Mouse (Mus musculus): ENCODE data around the gene Olfr1382. TPM values are rescaled to one million over a fixed set of nuclear protein-coding genes. Genes with fewer than 3 reads are reported as not detected.
"Not testable (repeated sequence)": the region's sequence is repeated elsewhere in the genome, so short reads cannot be mapped to it uniquely, and the experiment has no call there.

Olfr1382 gene
- total RNA-seq (2015) (not detected in 2 replicates), total RNA-seq (2017) (not detected in 2 replicates)

- ATAC-seq (ENCODE audit: poor library complexity, severe bottlenecking), result no peak
These were observed at the start of gene Olfr1382 for GRCm38 (mm10) chr11:49527947-49528346. Gene Olfr1382 (plus strand): TSS chr11:49528247.

DNA sequence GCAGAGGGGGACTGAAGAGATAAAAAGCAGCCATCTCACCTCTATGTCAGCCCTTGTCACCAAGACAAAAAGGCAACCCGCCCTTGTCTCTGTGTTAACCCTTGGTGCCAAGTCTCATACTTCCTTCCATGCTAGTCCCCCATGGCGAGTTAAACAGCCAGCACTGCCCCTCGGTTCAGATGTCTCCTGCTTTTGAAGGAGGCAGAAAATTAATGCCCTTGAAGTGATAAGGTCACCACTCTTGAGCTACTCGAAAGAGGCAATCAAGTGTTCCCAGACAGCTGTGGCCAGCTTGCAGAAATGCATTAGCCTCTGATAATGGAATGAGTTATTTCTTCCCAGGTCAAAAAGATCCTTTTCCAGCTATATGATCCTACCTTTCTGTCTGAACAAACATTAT is 42.1 kb upstream of the Olfr1382 start:
- ATAC-seq (ENCODE audit: poor library complexity, severe bottlenecking), result no peak

DNA sequence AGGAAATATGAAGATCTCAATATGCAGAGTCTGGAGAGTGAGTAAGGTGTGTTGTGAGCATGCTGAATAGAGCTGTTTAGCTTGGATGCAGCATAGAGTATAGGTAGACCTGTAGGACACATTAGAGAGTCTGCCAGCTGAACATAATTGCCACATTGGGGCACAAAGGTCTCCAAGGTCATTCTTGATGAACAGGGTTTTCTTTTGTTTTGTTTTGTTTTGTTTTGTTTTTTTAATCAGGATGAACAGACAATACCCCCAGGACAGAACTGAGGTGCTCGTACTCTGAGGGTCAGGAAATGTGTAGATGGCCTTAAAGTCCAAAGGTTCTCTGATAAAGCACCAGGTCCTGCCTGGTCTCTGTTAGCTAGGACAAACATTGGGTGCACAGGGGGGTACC is 39.3 kb upstream of the Olfr1382 start, which contains the start of gene Olfr1385:
Gene Olfr1385, plus strand, starts transcription at position 301 of the 400 bp plus-strand sequence.
- ATAC-seq (ENCODE audit: poor library complexity, severe bottlenecking), result not testable (repeated sequence)

- no peak for ATAC-seq (ENCODE audit: poor library complexity, severe bottlenecking)
These were observed 10.0 kb upstream of the Olfr1382 start for GRCm38 (mm10) chr11:49518086-49518485.

- ATAC-seq (ENCODE audit: poor library complexity, severe bottlenecking), result no peak
These were observed 8.7 kb upstream of the Olfr1382 start, which contains the start of gene Olfr1383 for GRCm38 (mm10) chr11:49519348-49519747. Gene Olfr1383 (plus strand): TSS chr11:49519648.

- ATAC-seq (ENCODE audit: poor library complexity, severe bottlenecking), result no peak
These were observed 4.7 kb downstream of the Olfr1382 start for GRCm38 (mm10) chr11:49532761-49533160.

GRCm38 (mm10) chr11:49536631-49537030 is 8.6 kb downstream of the Olfr1382 start:
- ATAC-seq (ENCODE audit: poor library complexity, severe bottlenecking), result not testable (repeated sequence)

- ATAC-seq (ENCODE audit: poor library complexity, severe bottlenecking), result not testable (repeated sequence)
These were observed 15.1 kb downstream of the Olfr1382 start, which contains the start of gene Olfr1381 for GRCm38 (mm10) chr11:49543149-49543548. Gene Olfr1381 (plus strand): TSS chr11:49543449.

DNA sequence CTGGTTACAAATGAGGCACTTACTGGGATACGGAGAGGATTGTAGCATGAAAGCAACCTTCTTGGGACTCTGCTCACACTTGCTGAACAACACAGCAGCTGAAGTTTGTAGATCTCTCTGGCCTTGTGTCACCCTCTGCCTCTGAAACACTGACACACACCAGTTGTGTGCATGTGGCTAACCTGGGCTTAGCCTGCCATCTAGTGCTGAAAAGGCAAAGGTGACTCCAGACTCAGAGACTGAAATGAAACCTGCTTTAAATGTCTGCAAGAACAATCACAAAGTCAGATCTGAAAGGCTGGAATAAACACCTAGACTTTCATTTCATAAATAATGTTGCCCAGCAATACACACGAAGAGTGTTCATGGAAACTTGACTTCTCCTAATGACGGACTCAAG is 26.0 kb downstream of the Olfr1382 start:
- ATAC-seq (ENCODE audit: poor library complexity, severe bottlenecking), result not testable (repeated sequence)

GRCm38 (mm10) chr11:49556578-49556977 is 28.5 kb downstream of the Olfr1382 start, which contains the start of gene Olfr1380:
Gene Olfr1380 (plus strand): TSS chr11:49556878.
- ATAC-seq (ENCODE audit: poor library complexity, severe bottlenecking), result not testable (repeated sequence)

GRCm38 (mm10) chr11:49575054-49575453 is 47.0 kb downstream of the Olfr1382 start:
- not testable (repeated sequence) for ATAC-seq (ENCODE audit: poor library complexity, severe bottlenecking)

GRCm38 (mm10) chr11:49580452-49580851 is 52.4 kb downstream of the Olfr1382 start:
- not testable (repeated sequence) for ATAC-seq (ENCODE audit: poor library complexity, severe bottlenecking)

Other genes with a start within 250 kb of the Olfr1382 start
- not detected in 2 replicates for gene Olfr1393, start 249.9 kb upstream of the Olfr1382 start, total RNA-seq (2015)
- not detected in 2 replicates for gene Olfr1393, start 249.9 kb upstream of the Olfr1382 start, total RNA-seq (2017)
- 0.84 TPM in 1 of 2 replicates, not detected in the other for gene Olfr1392, start 243.0 kb upstream of the Olfr1382 start, total RNA-seq (2015)
- not detected in 2 replicates for gene Olfr1392, start 243.0 kb upstream of the Olfr1382 start, total RNA-seq (2017)
- gene Olfr10, start 223.5 kb upstream of the Olfr1382 start, total RNA-seq (2015), result not detected in 2 replicates
- gene Olfr10, start 223.5 kb upstream of the Olfr1382 start, total RNA-seq (2017), result not detected in 2 replicates
- gene Olfr1391, start 205.5 kb upstream of the Olfr1382 start, total RNA-seq (2015), result not detected in 2 replicates
- not detected in 2 replicates for gene Olfr1391, start 205.5 kb upstream of the Olfr1382 start, total RNA-seq (2017)
- not detected in 2 replicates for gene Olfr1390, start 193.1 kb upstream of the Olfr1382 start, total RNA-seq (2015)
- gene Olfr1390, start 193.1 kb upstream of the Olfr1382 start, total RNA-seq (2017), result not detected in 2 replicates
- gene Olfr1389, start 105.2 kb upstream of the Olfr1382 start, total RNA-seq (2015), result not detected in 2 replicates
- gene Olfr1389, start 105.2 kb upstream of the Olfr1382 start, total RNA-seq (2017), result not detected in 2 replicates
- gene Olfr1388, start 91.6 kb upstream of the Olfr1382 start, total RNA-seq (2015), result 0.13 TPM in 1 of 2 replicates, not detected in the other
- gene Olfr1388, start 91.6 kb upstream of the Olfr1382 start, total RNA-seq (2017), result 0.29 and 0.65 TPM in 2 replicates
- gene Olfr1387, start 72.9 kb upstream of the Olfr1382 start, total RNA-seq (2015), result not detected in 2 replicates
- not detected in 2 replicates for gene Olfr1387, start 72.9 kb upstream of the Olfr1382 start, total RNA-seq (2017)
- gene Olfr1386, start 63.2 kb upstream of the Olfr1382 start, total RNA-seq (2015), result not detected in 2 replicates
- not detected in 2 replicates for gene Olfr1386, start 63.2 kb upstream of the Olfr1382 start, total RNA-seq (2017)
- not detected in 2 replicates for gene Olfr1385, start 39.2 kb upstream of the Olfr1382 start, total RNA-seq (2015)
- gene Olfr1385, start 39.2 kb upstream of the Olfr1382 start, total RNA-seq (2017), result not detected in 2 replicates
- gene Olfr1384, start 21.5 kb upstream of the Olfr1382 start, total RNA-seq (2015), result not detected in 2 replicates
- gene Olfr1384, start 21.5 kb upstream of the Olfr1382 start, total RNA-seq (2017), result not detected in 2 replicates
- gene Olfr1383, start 8.6 kb upstream of the Olfr1382 start, total RNA-seq (2015), result not detected in 2 replicates
- not detected in 2 replicates for gene Olfr1383, start 8.6 kb upstream of the Olfr1382 start, total RNA-seq (2017)
- not detected in 2 replicates for gene Olfr1381, start 15.2 kb downstream of the Olfr1382 start, total RNA-seq (2015)
- not detected in 2 replicates for gene Olfr1381, start 15.2 kb downstream of the Olfr1382 start, total RNA-seq (2017)
- gene Olfr1380, start 28.6 kb downstream of the Olfr1382 start, total RNA-seq (2015), result not detected in 2 replicates
- not detected in 2 replicates for gene Olfr1380, start 28.6 kb downstream of the Olfr1382 start, total RNA-seq (2017)
- gene Flt4, start 81.0 kb downstream of the Olfr1382 start, total RNA-seq (2015), result 0.09 TPM in 1 of 2 replicates, not detected in the other
- not detected in 2 replicates for gene Flt4, start 81.0 kb downstream of the Olfr1382 start, total RNA-seq (2017)
- not detected in 2 replicates for gene Scgb3a1, start 135.4 kb downstream of the Olfr1382 start, total RNA-seq (2015)
- not detected in 2 replicates for gene Scgb3a1, start 135.4 kb downstream of the Olfr1382 start, total RNA-seq (2017)
- 65.2 and 67.0 TPM in 2 replicates for gene Cnot6, start 184.5 kb downstream of the Olfr1382 start, total RNA-seq (2015)
- gene Cnot6, start 184.5 kb downstream of the Olfr1382 start, total RNA-seq (2017), result 45.4 and 58.5 TPM in 2 replicates